Mouse (Mus musculus) kidney, embryonic 16.5 days (tissue): ENCODE results near the gene Jph3. TPM values are rescaled to one million over a fixed set of nuclear protein-coding genes. Genes with fewer than 3 reads are reported as not detected.

Experiments
- ATAC-seq: fragments of 200-750 bp; cut with Nextera tagmentation; 2 replicates; pipeline ENCODE4 v1.8.0; 2017; ENCODE audit warnings: moderate TSS enrichment; ENCODE audit not compliant: low FRiP score, low TSS enrichment
- H3K27ac ChIP-seq: fragments of 300-500 bp; sonication (generic); 2 replicates; pipeline ENCODE4 v1.5.1; 2014; ENCODE audit warnings: low read length
- H3K27me3 ChIP-seq: fragments of 300-500 bp; sonication (generic); 2 replicates; pipeline ENCODE4 v1.6.1; 2014; ENCODE audit warnings: low read length, control low read depth, mixed read lengths; ENCODE audit not compliant: insufficient read depth
- H3K36me3 ChIP-seq: fragments of 300-500 bp; sonication (generic); 2 replicates; pipeline ENCODE4 v1.6.1; 2014; ENCODE audit warnings: low read length, control low read depth, mixed read lengths; ENCODE audit not compliant: insufficient read depth
- H3K4me1 ChIP-seq: fragments of 300-500 bp; sonication (generic); 2 replicates; pipeline ENCODE4 v1.6.1; 2014; ENCODE audit warnings: low read length, control low read depth, mixed read lengths; ENCODE audit not compliant: insufficient read depth
- H3K4me2 ChIP-seq: fragments of 300-500 bp; sonication (generic); replicated peaks from 2 replicates; pipeline ENCODE4 v1.6.1; 2014; ENCODE audit warnings: low read depth, low read length
- H3K4me3 ChIP-seq: fragments of 300-500 bp; sonication (generic); 2 replicates; pipeline ENCODE4 v1.5.1; 2014; ENCODE audit warnings: mild to moderate bottlenecking, low read length
- H3K9ac ChIP-seq: fragments of 300-500 bp; sonication (generic); replicated peaks from 2 replicates; pipeline ENCODE4 v1.6.1; 2014; ENCODE audit warnings: low read length
- H3K9me3 ChIP-seq: fragments of 300-500 bp; sonication (generic); 2 replicates; pipeline ENCODE4 v1.6.1; 2016; ENCODE audit warnings: low read length, control low read depth
- WGBS: fragments of 180-500 bp; shearing (Covaris S2); extraction: QIAGEN DNeasy Blood & Tissue Kit; methylation state at CpG from one replicate; pipeline ENCODE4 v1.1.7; 2014; 5-methylcytosine and 5-hydroxymethylcytosine counted together
- polyA plus RNA-seq: library from polyadenylated mRNA; unstranded; fragments of >200 nt; fragmentation: Nextera tagmentation; extraction: Ambion mirVana; gene quantifications from 2 replicates; pipeline ENCODE4 v1.2.1, GENCODE M21; 2015

Gene Jph3
- polyA plus RNA-seq, 1 experiment from 2014 or later = 0.65 TPM

GRCm38 (mm10) chr8:121769095-121769494, 39.7 kb downstream of the Jph3 start:
- Histone ChIP-seq H3K4me3 (no peak overlapping the region), H3K27me3 (no peaks in the 10 kb centered on the region), H3K9ac (no peak overlapping the region), H3K27ac (no peak overlapping the region), H3K36me3 (no peaks in the 10 kb centered on the region), H3K4me2 (no peak overlapping the region), H3K4me1 (no peaks in the 10 kb centered on the region), H3K9me3 (no peaks in the 10 kb centered on the region)
- 25% methylated on average over 3 of the region's 3 CpGs for WGBS
- no peak for ATAC-seq

GRCm38 (mm10) chr8:121769621-121770020, 40.2 kb downstream of the Jph3 start:
- Histone ChIP-seq H3K9ac (no peak overlapping the region), H3K27me3 (no peaks in the 10 kb centered on the region), H3K27ac (no peak overlapping the region), H3K4me3 (no peak overlapping the region), H3K9me3 (no peaks in the 10 kb centered on the region), H3K4me2 (no peak overlapping the region), H3K4me1 (no peaks in the 10 kb centered on the region), H3K36me3 (no peaks in the 10 kb centered on the region)
- 95% methylated on average over 2 of the region's 2 CpGs for WGBS
- ATAC-seq = no peak

- H3K4me3 ChIP-seq = no peak overlapping the region
- no peaks in the 10 kb centered on the region for H3K36me3 ChIP-seq
- no peaks in the 10 kb centered on the region for H3K9me3 ChIP-seq
- 26% methylated on average over 19 of the region's 19 CpGs for WGBS
- no peak overlapping the region for H3K27ac ChIP-seq
- no peaks in the 10 kb centered on the region for H3K4me1 ChIP-seq
- no peak overlapping the region for H3K4me2 ChIP-seq
- H3K27me3 ChIP-seq = no peaks in the 10 kb centered on the region
- no peak overlapping the region for H3K9ac ChIP-seq
- no peak for ATAC-seq
These were observed 41.7 kb downstream of the Jph3 start for GRCm38 (mm10) chr8:121770845-121771752.

GRCm38 (mm10) chr8:121773876-121774275, 44.5 kb downstream of the Jph3 start:
- WGBS = 91% methylated on average over 12 of the region's 12 CpGs
- no peak for ATAC-seq
- Histone ChIP-seq H3K4me3 (no peak overlapping the region), H3K27ac (no peak overlapping the region), H3K36me3 (no peaks in the 10 kb centered on the region), H3K4me2 (no peak overlapping the region), H3K9ac (no peak overlapping the region), H3K27me3 (no peaks in the 10 kb centered on the region), H3K4me1 (peaks cover 6% of the 10 kb centered on the region; the same call in 1 of the 2 replicates), H3K9me3 (no peaks in the 10 kb centered on the region)

DNA sequence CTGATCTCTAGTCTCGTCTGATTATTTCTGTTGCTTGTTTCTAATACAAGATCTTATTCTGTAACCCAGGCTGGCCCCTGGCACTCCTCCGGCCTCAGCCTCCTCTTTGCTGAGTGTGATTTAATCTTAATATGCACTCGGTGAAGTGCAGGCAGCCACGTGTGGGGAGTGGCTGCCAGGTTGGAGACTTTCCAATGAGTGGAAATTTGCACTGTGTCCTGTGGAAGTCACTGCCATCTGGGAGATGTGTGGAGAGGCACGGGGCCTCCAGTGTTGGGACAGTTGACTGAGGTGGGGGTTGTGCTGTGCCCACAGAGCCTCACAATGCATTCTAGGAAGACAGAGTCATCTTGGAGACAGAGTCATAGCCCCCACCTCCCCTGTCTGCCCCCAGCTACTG, 53.1 kb downstream of the Jph3 start:
- Histone ChIP-seq H3K27me3 (no peaks in the 10 kb centered on the region), H3K9ac (no peak overlapping the region), H3K4me2 (no peak overlapping the region), H3K9me3 (no peaks in the 10 kb centered on the region), H3K36me3 (no peaks in the 10 kb centered on the region), H3K4me1 (peaks cover 6% of the 10 kb centered on the region; the same call in 1 of the 2 replicates), H3K27ac (no peak overlapping the region), H3K4me3 (no peak overlapping the region)
- no peak for ATAC-seq
- WGBS = 57% methylated on average over 5 of the region's 5 CpGs

GRCm38 (mm10) chr8:121786542-121786941, 57.1 kb downstream of the Jph3 start:
- H3K27me3 ChIP-seq = no peaks in the 10 kb centered on the region
- H3K9me3 ChIP-seq = no peaks in the 10 kb centered on the region
- H3K36me3 ChIP-seq = no peaks in the 10 kb centered on the region
- no peak overlapping the region for H3K9ac ChIP-seq
- no peak overlapping the region for H3K27ac ChIP-seq
- no peak overlapping the region for H3K4me2 ChIP-seq
- no peak for ATAC-seq
- no peak overlapping the region for H3K4me3 ChIP-seq
- WGBS = 30% methylated on average over 10 of the region's 10 CpGs
- no peaks in the 10 kb centered on the region for H3K4me1 ChIP-seq

- 89% methylated on average over 8 of the region's 8 CpGs for WGBS
- no peaks in the 10 kb centered on the region for H3K9me3 ChIP-seq
- H3K4me1 ChIP-seq = no peaks in the 10 kb centered on the region
- no peak overlapping the region for H3K4me2 ChIP-seq
- H3K4me3 ChIP-seq = no peak overlapping the region
- H3K27ac ChIP-seq = no peak overlapping the region
- H3K27me3 ChIP-seq = no peaks in the 10 kb centered on the region
- no peaks in the 10 kb centered on the region for H3K36me3 ChIP-seq
- no peak overlapping the region for H3K9ac ChIP-seq
- ATAC-seq = no peak
These were observed 59.4 kb downstream of the Jph3 start for GRCm38 (mm10) chr8:121788786-121789185.

GRCm38 (mm10) chr8:121792159-121792558, 62.7 kb downstream of the Jph3 start:
- Histone ChIP-seq H3K4me1 (no peaks in the 10 kb centered on the region), H3K4me3 (no peak overlapping the region), H3K27ac (no peak overlapping the region), H3K9me3 (no peaks in the 10 kb centered on the region), H3K4me2 (no peak overlapping the region), H3K36me3 (peaks cover 16% of the 10 kb centered on the region; the same call in 1 of the 2 replicates), H3K27me3 (no peaks in the 10 kb centered on the region), H3K9ac (no peak overlapping the region)
- 77% methylated on average over 7 of the region's 7 CpGs for WGBS
- ATAC-seq = no peak

DNA sequence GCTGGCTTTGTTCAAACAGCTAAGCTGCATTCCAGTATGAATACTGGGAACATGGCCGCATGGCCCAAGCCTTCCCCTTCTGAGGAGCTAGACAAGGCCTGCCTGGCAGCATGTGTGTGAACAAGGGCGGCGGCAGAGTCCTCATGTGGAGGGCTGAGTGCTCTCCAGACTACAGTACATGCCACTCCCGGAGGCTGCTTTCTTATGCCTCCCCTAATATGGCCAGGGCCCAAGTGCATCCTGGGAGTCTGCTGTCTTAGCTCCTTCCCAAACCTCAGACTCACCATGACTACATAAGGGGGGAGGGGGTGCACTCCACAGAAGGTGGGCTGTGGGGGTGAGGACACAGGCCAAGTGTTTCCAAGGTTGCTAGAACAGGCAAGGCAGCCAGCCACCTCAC, 63.2 kb downstream of the Jph3 start:
- Histone ChIP-seq H3K36me3 (peaks cover 21% of the 10 kb centered on the region; the same call in 1 of the 2 replicates), H3K4me2 (no peak overlapping the region), H3K9me3 (no peaks in the 10 kb centered on the region), H3K27me3 (no peaks in the 10 kb centered on the region), H3K27ac (no peak overlapping the region), H3K4me3 (no peak overlapping the region), H3K4me1 (no peaks in the 10 kb centered on the region), H3K9ac (no peak overlapping the region)
- ATAC-seq = no peak
- 83% methylated on average over 4 of the region's 4 CpGs for WGBS

- no peak for ATAC-seq
- WGBS = 40% methylated on average over 3 of the region's 3 CpGs
These were observed 64.7 kb downstream of the Jph3 start for GRCm38 (mm10) chr8:121794151-121794550.

More at GRCm38 (mm10) chr8:121794151-121794550, 64.7 kb downstream of the Jph3 start:
- Histone ChIP-seq H3K27me3 (no peaks in the 10 kb centered on the region), H3K9me3 (no peaks in the 10 kb centered on the region), H3K9ac (no peak overlapping the region), H3K36me3 (peaks cover 32% of the 10 kb centered on the region), H3K4me2 (no peak overlapping the region), H3K4me3 (no peak overlapping the region), H3K27ac (no peak overlapping the region), H3K4me1 (no peaks in the 10 kb centered on the region)
